Mouse (Mus musculus): Measurements from ENCODE around the gene Gramd1a.

- no peak for TF ChIP-seq CTCF (IDR thresholded peaks at IDR 0.05; ENCODE audit: extremely low read depth, insufficient read length, insufficient replicate concordance, low read depth, low read length)
- no peak for TF ChIP-seq POLR2A (IDR thresholded peaks at IDR 0.05; ENCODE audit: low read depth, low read length)
Observed at GRCm38 (mm10) chr7:31115587-31116043, 40.1 kb downstream of the Gramd1a start.

Data from small intestine, adult 2 months (tissue).